Mouse (Mus musculus) heart, adult 2 months (tissue): ENCODE data around the gene Ceacam18.

ENCODE experiments used
- CTCF ChIP-seq: fragments of 200-600 bp; IDR thresholded peaks from 2 replicates; pipeline ENCODE4 v1.8.1; 2022; ENCODE audit warnings: antibody characterized with exemption, mild to moderate bottlenecking, moderate library complexity
- EP300 ChIP-seq: fragments of 200-500 bp; IDR thresholded peaks from 2 replicates; pipeline ENCODE4 v1.6.1; 2011; ENCODE audit warnings: low read depth, low read length, control low read depth; ENCODE audit not compliant: insufficient read depth
- POLR2A ChIP-seq: fragments of 200-500 bp; IDR thresholded peaks from 2 replicates; pipeline ENCODE4 v1.6.1; 2011; ENCODE audit warnings: mild to moderate bottlenecking, low read depth, low read length, control low read depth; ENCODE audit not compliant: insufficient read depth

DNA sequence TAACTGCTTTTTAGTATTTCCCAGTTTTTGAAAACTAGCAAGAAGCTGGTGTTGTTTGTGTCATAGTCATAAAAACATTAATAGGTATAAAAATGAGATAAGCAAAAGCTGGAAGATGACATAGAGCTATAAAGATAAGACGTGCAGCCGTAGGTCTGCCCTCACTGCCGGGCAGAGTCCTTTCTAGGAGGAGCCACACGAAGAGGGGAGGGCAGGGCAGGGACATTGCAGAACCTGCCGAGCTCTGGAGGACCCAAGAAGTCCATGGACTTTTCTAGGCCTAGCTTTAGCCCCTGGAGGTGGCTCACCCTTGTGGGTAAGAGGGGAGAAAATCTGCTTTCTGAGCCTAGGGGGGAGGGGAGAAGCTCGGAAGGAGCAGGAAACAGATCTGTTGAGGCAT is at the start of gene Ceacam18:
- TF ChIP-seq CTCF (no peak), POLR2A (no peak), EP300 (no peak)
